ENCODE assay signal across 11 mouse cellular contexts in the genomic region with DNA sequence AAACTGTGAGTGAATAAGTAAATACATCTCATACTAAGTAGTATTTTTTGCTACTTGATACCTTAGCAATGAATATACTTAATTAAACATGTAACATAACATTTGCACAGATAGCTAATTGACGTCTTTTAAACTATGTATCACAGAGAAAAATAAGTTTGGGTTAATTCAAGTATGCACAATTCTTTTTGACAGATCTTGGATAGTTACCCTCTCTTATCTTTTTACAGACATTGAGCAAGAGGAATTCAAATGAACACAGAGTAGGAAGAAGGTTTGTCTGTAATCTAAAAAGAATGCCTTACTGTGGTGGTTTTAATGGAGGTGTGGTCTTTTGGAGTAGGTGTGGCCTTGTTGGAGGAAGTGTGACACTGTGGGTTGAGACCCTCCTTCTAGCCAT.
"Had no signal": no experiment of that assay in that cellular context is flagged by ENCODE, and none has a peak within 500 bp of the region (broad histone marks: within the 10 kb centered on the region; RNA-seq: fewer than 3 reads in every experiment).

No protein-coding gene starts in this region.

- DNase-seq: right cerebral cortex, adult 18-20 months; right cerebral cortex, postnatal 14 days; right cerebral cortex, postnatal 25 days; right cerebral cortex, postnatal 4 days; spleen, adult 18-20 months; thymus, adult 18-20 months; thymus, adult 2 months; thymus, postnatal 14 days; thymus, postnatal 25 days; thymus, postnatal 36 days; thymus, postnatal 4 days had no signal
